14 mouse cellular contexts compared by ENCODE assay signal in the genomic region with DNA sequence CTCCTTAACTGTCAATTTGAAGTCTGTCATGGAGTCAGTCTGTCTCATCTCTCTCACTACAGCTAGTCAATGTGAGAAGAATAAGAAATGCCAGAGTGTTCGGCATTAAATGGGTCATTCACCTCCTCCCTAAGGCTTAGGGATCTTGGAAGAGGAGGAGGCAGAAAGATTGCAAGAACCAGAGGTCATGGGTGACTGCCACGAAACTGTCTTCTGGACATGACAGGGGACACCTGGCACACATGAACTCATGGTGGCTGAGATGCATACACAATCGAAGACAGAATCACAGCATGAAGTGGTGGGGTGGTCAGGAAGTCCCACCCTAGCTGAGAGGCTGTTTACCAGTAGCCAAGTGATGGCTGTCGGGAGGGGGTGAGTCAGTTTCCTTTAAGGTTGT. TPM values are rescaled to one million over a fixed set of nuclear protein-coding genes. Genes with fewer than 3 reads are reported as not detected.
"Had no signal": no experiment of that assay in that cellular context is flagged by ENCODE, and none has a peak within 500 bp of the region (broad histone marks: within the 10 kb centered on the region; RNA-seq: fewer than 3 reads in every experiment).

No protein-coding gene starts in this region.

- H3K4me1 ChIP-seq: limb, embryonic 13.5 days; midbrain, embryonic 13.5 days had no signal

- H3K4me3 ChIP-seq: limb, embryonic 13.5 days; midbrain, embryonic 13.5 days had no signal

- DNase-seq: kidney, adult 8-10 months; left cerebral cortex, postnatal 4 days; lung, embryonic 14.5 days; right cerebral cortex, postnatal 14 days; thymus, postnatal 4 days had no signal

- H3K9ac ChIP-seq: limb, embryonic 13.5 days; liver, embryonic 14.5 days; lung, embryonic 14.5 days; midbrain, embryonic 13.5 days had no signal

- H3K27me3 ChIP-seq: limb, embryonic 13.5 days; midbrain, embryonic 13.5 days had no signal

- H3K9me3 ChIP-seq: limb, embryonic 13.5 days; midbrain, embryonic 13.5 days had no signal

- H3K4me2 ChIP-seq: limb, embryonic 13.5 days; lung, embryonic 14.5 days; midbrain, embryonic 13.5 days had no signal

- ATAC-seq: midbrain, embryonic 13.5 days had no signal

- H3K27ac ChIP-seq: limb, embryonic 13.5 days; liver, embryonic 14.5 days; midbrain, embryonic 13.5 days had no signal

- H3K36me3 ChIP-seq: limb, embryonic 13.5 days; midbrain, embryonic 13.5 days had no signal

RNA-seq across cellular contexts. Expression of a gene that starts 10.4 kb away (rescaled TPM):
- total RNA-seq: layer of hippocampus, adult 8-10 months; layer of hippocampus, postnatal 14 days; left cerebral cortex, adult 18-20 months; left cerebral cortex, postnatal 10 days; left cerebral cortex, postnatal 4 days; midbrain, postnatal 0 days had no signal
- polyA plus RNA-seq: midbrain, embryonic 13.5 days; midbrain, postnatal 0 days; neural tube, embryonic 14.5 days had no signal

RNA-seq across cellular contexts. Expression of a gene that starts 18.2 kb away (rescaled TPM):
- total RNA-seq: layer of hippocampus, adult 8-10 months; layer of hippocampus, postnatal 14 days; left cerebral cortex, adult 18-20 months had no signal
